Mouse (Mus musculus) liver, embryonic 12.5 days (tissue): ENCODE results near the gene Dnajc6. TPM values are rescaled to one million over a fixed set of nuclear protein-coding genes. Genes with fewer than 3 reads are reported as not detected.

ENCODE experiments used
- ATAC-seq: fragments of 200-750 bp; cut with Nextera tagmentation; 2 replicates; pipeline ENCODE4 v1.8.0; 2017; ENCODE audit warnings: moderate number of reproducible peaks, mild to moderate bottlenecking, moderate library complexity
- H3K27ac ChIP-seq: fragments of 300-500 bp; sonication (generic); 2 replicates; pipeline ENCODE4 v1.5.1; 2016; ENCODE audit warnings: mild to moderate bottlenecking
- H3K27me3 ChIP-seq: fragments of 300-500 bp; sonication (generic); replicated peaks from 2 replicates; pipeline ENCODE4 v1.6.1; 2016; ENCODE audit warnings: mild to moderate bottlenecking, moderate library complexity
- H3K36me3 ChIP-seq: fragments of 300-500 bp; sonication (generic); 2 replicates; pipeline ENCODE4 v1.6.1; 2016; ENCODE audit warnings: mild to moderate bottlenecking, moderate library complexity
- H3K4me1 ChIP-seq: fragments of 300-500 bp; sonication (generic); 2 replicates; pipeline ENCODE4 v1.6.1; 2016
- H3K4me2 ChIP-seq: fragments of 300-500 bp; sonication (generic); 2 replicates; pipeline ENCODE4 v1.6.1; 2016; ENCODE audit warnings: mild to moderate bottlenecking, moderate library complexity
- H3K4me3 ChIP-seq: fragments of 300-500 bp; sonication (generic); 2 replicates; pipeline ENCODE4 v1.5.1; 2016; ENCODE audit warnings: mild to moderate bottlenecking, moderate library complexity
- H3K9ac ChIP-seq: fragments of 300-500 bp; sonication (generic); 2 replicates; pipeline ENCODE4 v1.6.1; 2016; ENCODE audit warnings: mild to moderate bottlenecking, moderate library complexity
- H3K9me3 ChIP-seq: fragments of 300-500 bp; sonication (generic); replicated peaks from 2 replicates; pipeline ENCODE4 v1.6.1; 2016; ENCODE audit warnings: mild to moderate bottlenecking, moderate library complexity
- WGBS: fragments of 180-500 bp; shearing (Covaris S2); methylation state at CpG from one replicate; pipeline ENCODE4 v1.1.7; 2016; ENCODE audit not compliant: insufficient replicate concordance; 5-methylcytosine and 5-hydroxymethylcytosine counted together
- polyA plus RNA-seq: library from polyadenylated mRNA; unstranded; fragments of >200 nt; fragmentation: Nextera tagmentation; extraction: Ambion mirVana; gene quantifications from 2 replicates; pipeline ENCODE4 v1.2.1, GENCODE M21; 2016

Dnajc6 gene
- polyA plus RNA-seq, 1 experiment from 2014 or later, result 0.10 TPM

GRCm38 (mm10) chr4:101550671-101551161 lies 54.3 kb downstream of the Dnajc6 start:
- no peaks in the 10 kb centered on the region for H3K36me3 ChIP-seq
- no peaks in the 10 kb centered on the region for H3K9me3 ChIP-seq
- H3K27ac ChIP-seq, result no peak overlapping the region
- peak overlapping the region; percentile 57 for H3K4me2 ChIP-seq
- H3K4me3 ChIP-seq, result peak overlapping the region; percentile 28
- no peak overlapping the region for H3K9ac ChIP-seq
- 0 out of 2 replicates have a peak, but pooled peaks cover 6% of the 10 kb centered on the region for H3K4me1 ChIP-seq
- peaks cover 32% of the 10 kb centered on the region for H3K27me3 ChIP-seq
- 1% methylated on average over 33 of the region's 33 CpGs for WGBS
- peak; percentile 46; the same call in 1 of the 2 replicates for ATAC-seq

DNA sequence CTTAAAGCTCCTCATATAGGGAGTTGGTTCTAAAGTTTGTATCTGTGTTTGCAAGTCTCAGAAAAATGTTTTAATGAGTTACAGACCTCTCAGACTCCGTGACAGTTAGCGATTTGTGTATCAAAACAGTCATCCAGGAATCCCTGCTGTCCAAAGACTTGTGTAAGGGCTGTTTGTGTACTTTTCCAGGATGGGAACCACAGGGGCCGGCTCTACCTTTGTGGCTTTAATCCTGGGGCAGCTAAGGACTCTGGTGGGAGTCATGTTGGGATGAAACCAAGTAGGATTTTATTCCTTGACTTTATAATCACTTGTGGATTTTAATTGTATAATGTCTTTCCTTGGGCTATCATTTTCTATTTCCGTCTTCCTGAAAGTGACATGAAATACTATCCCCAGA lies 55.0 kb downstream of the Dnajc6 start:
- Histone ChIP-seq H3K27ac (no peak overlapping the region), H3K36me3 (no peaks in the 10 kb centered on the region), H3K9me3 (no peaks in the 10 kb centered on the region), H3K4me1 (0 out of 2 replicates have a peak, but pooled peaks cover 6% of the 10 kb centered on the region), H3K4me2 (no peak overlapping the region), H3K27me3 (peaks cover 32% of the 10 kb centered on the region), H3K9ac (no peak overlapping the region), H3K4me3 (no peak overlapping the region)
- WGBS, result 22% methylated on average over 4 of the region's 4 CpGs
- ATAC-seq, result no peak

DNA sequence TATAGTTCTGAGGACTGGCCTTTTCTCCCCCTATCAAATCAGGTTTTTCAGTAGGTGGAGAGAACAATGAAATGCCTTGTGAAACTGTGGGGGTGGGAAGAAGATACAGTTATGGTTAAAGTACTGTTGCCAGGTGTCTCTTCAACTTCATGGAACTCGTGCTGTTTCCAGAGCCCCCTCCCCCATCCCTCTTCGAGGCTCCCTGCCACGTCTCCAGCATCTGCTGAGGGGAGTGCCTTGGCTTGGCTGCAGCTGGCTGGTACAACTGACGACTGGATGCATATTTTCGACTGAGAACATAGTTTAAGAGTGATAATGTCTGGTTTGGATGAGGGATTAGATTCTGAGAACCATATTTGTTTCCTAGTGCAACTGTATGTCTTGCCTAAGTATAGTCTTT lies 55.9 kb downstream of the Dnajc6 start:
- no peak for ATAC-seq
- Histone ChIP-seq H3K4me2 (no peak overlapping the region), H3K4me1 (0 out of 2 replicates have a peak, but pooled peaks cover 6% of the 10 kb centered on the region), H3K9me3 (no peaks in the 10 kb centered on the region), H3K4me3 (no peak overlapping the region), H3K27ac (no peak overlapping the region), H3K27me3 (peaks cover 32% of the 10 kb centered on the region), H3K36me3 (no peaks in the 10 kb centered on the region), H3K9ac (no peak overlapping the region)
- 20% methylated on average over 5 of the region's 5 CpGs for WGBS

- Histone ChIP-seq H3K4me2 (no peak overlapping the region), H3K4me1 (0 out of 2 replicates have a peak, but pooled peaks cover 6% of the 10 kb centered on the region), H3K27ac (no peak overlapping the region), H3K9me3 (no peaks in the 10 kb centered on the region), H3K27me3 (peaks cover 15% of the 10 kb centered on the region), H3K9ac (no peak overlapping the region), H3K36me3 (no peaks in the 10 kb centered on the region), H3K4me3 (no peak overlapping the region)
- whole genome bisulfite sequencing, result 64% methylated on average over 4 of the region's 4 CpGs
- ATAC-seq, result no peak
Observed at GRCm38 (mm10) chr4:101555016-101555415, 58.6 kb downstream of the Dnajc6 start.

- ATAC-seq, result no peak
- Histone ChIP-seq H3K4me1 (no peaks in the 10 kb centered on the region), H3K9ac (no peak overlapping the region), H3K27me3 (no peaks in the 10 kb centered on the region), H3K9me3 (no peaks in the 10 kb centered on the region), H3K4me2 (no peak overlapping the region), H3K36me3 (no peaks in the 10 kb centered on the region), H3K27ac (no peak overlapping the region), H3K4me3 (no peak overlapping the region)
- 43% methylated on average over 4 of the region's 4 CpGs for WGBS
Observed at GRCm38 (mm10) chr4:101560137-101560536, 63.7 kb downstream of the Dnajc6 start.

GRCm38 (mm10) chr4:101562836-101563235 lies 66.4 kb downstream of the Dnajc6 start:
- 83% methylated on average over 7 of the region's 7 CpGs for WGBS
- no peak overlapping the region for H3K4me2 ChIP-seq
- no peak overlapping the region for H3K27ac ChIP-seq

DNA sequence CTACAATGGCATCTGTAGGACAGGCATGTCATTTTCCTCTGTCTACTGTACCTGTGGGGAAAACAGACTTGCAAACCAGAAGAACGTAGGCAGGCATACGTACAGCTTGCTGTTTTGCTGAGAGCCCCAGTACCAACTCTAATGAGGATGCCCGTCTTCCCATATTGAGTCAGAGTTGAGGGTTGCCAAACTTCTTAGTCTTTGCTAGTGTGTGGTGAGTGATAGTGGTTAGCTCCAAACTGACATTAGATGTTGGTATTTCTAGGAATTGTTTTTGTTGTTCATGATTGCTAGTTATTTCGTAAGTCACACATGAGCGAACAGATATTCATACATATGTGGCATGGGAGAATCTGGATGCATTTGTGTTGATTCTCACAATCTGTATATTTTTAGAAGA lies 67.2 kb downstream of the Dnajc6 start:
- Histone ChIP-seq H3K4me3 (no peak overlapping the region), H3K9me3 (no peaks in the 10 kb centered on the region), H3K27ac (no peak overlapping the region), H3K9ac (no peak overlapping the region), H3K4me2 (no peak overlapping the region), H3K36me3 (no peaks in the 10 kb centered on the region), H3K27me3 (no peaks in the 10 kb centered on the region), H3K4me1 (no peaks in the 10 kb centered on the region)
- ATAC-seq, result no peak
- WGBS, result 76% methylated on average over 5 of the region's 5 CpGs

More at GRCm38 (mm10) chr4:101562836-101563235, 66.4 kb downstream of the Dnajc6 start:
- Histone ChIP-seq H3K4me1 (no peaks in the 10 kb centered on the region), H3K4me3 (no peak overlapping the region), H3K9me3 (no peaks in the 10 kb centered on the region), H3K9ac (no peak overlapping the region), H3K36me3 (no peaks in the 10 kb centered on the region), H3K27me3 (no peaks in the 10 kb centered on the region)
- no peak for ATAC-seq

- 63% methylated on average over 4 of the region's 4 CpGs for WGBS
- Histone ChIP-seq H3K27ac (no peak overlapping the region), H3K9me3 (no peaks in the 10 kb centered on the region), H3K4me2 (no peak overlapping the region), H3K4me1 (no peaks in the 10 kb centered on the region), H3K36me3 (no peaks in the 10 kb centered on the region), H3K27me3 (no peaks in the 10 kb centered on the region), H3K9ac (no peak overlapping the region), H3K4me3 (no peak overlapping the region)
- ATAC-seq, result no peak
Observed at GRCm38 (mm10) chr4:101564746-101565417, 68.4 kb downstream of the Dnajc6 start.

- H3K4me3 ChIP-seq, result no peak overlapping the region
- H3K27ac ChIP-seq, result no peak overlapping the region
- no peak overlapping the region for H3K9ac ChIP-seq
- no peak for ATAC-seq
- WGBS, result 62% methylated on average over 7 of the region's 7 CpGs
- no peaks in the 10 kb centered on the region for H3K9me3 ChIP-seq
- H3K27me3 ChIP-seq, result no peaks in the 10 kb centered on the region
- H3K4me1 ChIP-seq, result no peaks in the 10 kb centered on the region
- no peaks in the 10 kb centered on the region for H3K36me3 ChIP-seq
- H3K4me2 ChIP-seq, result no peak overlapping the region
Observed at GRCm38 (mm10) chr4:101569076-101569475, 72.6 kb downstream of the Dnajc6 start.

- H3K27ac ChIP-seq, result no peak overlapping the region
- no peak overlapping the region for H3K9ac ChIP-seq
- 57% methylated on average over 2 of the region's 2 CpGs for WGBS
- H3K4me2 ChIP-seq, result no peak overlapping the region
- no peaks in the 10 kb centered on the region for H3K27me3 ChIP-seq
- no peaks in the 10 kb centered on the region for H3K4me1 ChIP-seq
- no peaks in the 10 kb centered on the region for H3K36me3 ChIP-seq
- no peaks in the 10 kb centered on the region for H3K9me3 ChIP-seq
- no peak for ATAC-seq
- H3K4me3 ChIP-seq, result no peak overlapping the region
Observed at GRCm38 (mm10) chr4:101572142-101572541, 75.7 kb downstream of the Dnajc6 start.

GRCm38 (mm10) chr4:101575307-101575706 lies 78.9 kb downstream of the Dnajc6 start:
- no peak overlapping the region for H3K4me2 ChIP-seq
- H3K9ac ChIP-seq, result no peak overlapping the region
- H3K4me1 ChIP-seq, result no peaks in the 10 kb centered on the region
- no peak overlapping the region for H3K27ac ChIP-seq
- no peaks in the 10 kb centered on the region for H3K9me3 ChIP-seq
- no peak overlapping the region for H3K4me3 ChIP-seq
- whole genome bisulfite sequencing, result 78% methylated on average over 5 of the region's 5 CpGs
- no peaks in the 10 kb centered on the region for H3K27me3 ChIP-seq
- H3K36me3 ChIP-seq, result no peaks in the 10 kb centered on the region
- ATAC-seq, result no peak

DNA sequence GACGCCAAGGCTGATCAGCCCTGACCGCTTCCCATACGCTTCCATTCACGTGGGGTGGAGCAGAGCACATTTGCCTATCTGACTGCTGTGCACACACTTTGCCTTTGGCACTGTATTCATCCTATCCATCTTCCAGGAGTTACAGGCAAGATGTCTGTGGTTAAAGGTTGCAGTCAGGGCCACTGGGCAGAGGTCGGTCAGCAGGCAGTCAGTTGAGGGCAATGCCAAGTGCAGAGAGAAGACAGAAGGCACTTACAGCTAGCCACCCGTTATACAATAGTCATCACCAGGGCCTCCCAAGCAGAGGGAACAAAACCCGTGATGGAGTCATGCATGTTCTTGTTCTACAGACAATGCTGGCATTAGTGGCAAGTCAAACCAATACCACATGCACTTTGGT lies 82.3 kb downstream of the Dnajc6 start:
- no peak for ATAC-seq

More for the DNA sequence above, 82.3 kb downstream of the Dnajc6 start:
- H3K4me2 ChIP-seq, result no peak overlapping the region
- no peak overlapping the region for H3K9ac ChIP-seq
- no peaks in the 10 kb centered on the region for H3K9me3 ChIP-seq
- no peaks in the 10 kb centered on the region for H3K4me1 ChIP-seq
- no peaks in the 10 kb centered on the region for H3K36me3 ChIP-seq
- WGBS, result 69% methylated on average over 7 of the region's 7 CpGs
- H3K27me3 ChIP-seq, result no peaks in the 10 kb centered on the region
- no peak overlapping the region for H3K4me3 ChIP-seq
- H3K27ac ChIP-seq, result no peak overlapping the region
